Mouse (Mus musculus): Measurements from ENCODE around the gene Slc38a3. TPM values are rescaled to one million over a fixed set of nuclear protein-coding genes. Genes with fewer than 3 reads are reported as not detected.

The Slc38a3 gene
- polyA plus RNA-seq, 1 experiment from 2014 or later = 7.2 TPM

- peak overlapping the region; percentile 64 for H3K4me2 ChIP-seq (ENCODE audit: low read depth)
These were observed 7.0 kb upstream of the Slc38a3 start for GRCm38 (mm10) chr9:107676302-107676701.

GRCm38 (mm10) chr9:107675671-107676301, 6.5 kb upstream of the Slc38a3 start:
- peak overlapping the region; percentile 64 for H3K4me2 ChIP-seq (ENCODE audit: low read depth)
- peaks cover 4% of the 10 kb centered on the region for H3K4me1 ChIP-seq (ENCODE audit: control insufficient read depth, insufficient read depth, low read length)
- under 1% methylated on average over 39 of the region's 39 CpGs for WGBS
- peak; percentile 87 for DNase-seq (ENCODE audit: low spot score)
- no peaks in the 10 kb centered on the region for H3K36me3 ChIP-seq (ENCODE audit: control insufficient read depth, insufficient read depth, low read length)
- peak overlapping the region; percentile 28 for H3K4me3 ChIP-seq (ENCODE audit: low read depth, low read length)
- no peaks in the 10 kb centered on the region for H3K9me3 ChIP-seq (ENCODE audit: control insufficient read depth, low read length)
- H3K27ac ChIP-seq (ENCODE audit: low read depth, low read length) = no peak overlapping the region
- peak overlapping the region; percentile 35; the same call in 1 of the 2 replicates for H3K9ac ChIP-seq (ENCODE audit: low read length)
- H3K27me3 ChIP-seq (ENCODE audit: control insufficient read depth, insufficient read depth, low read length) = peaks cover 30% of the 10 kb centered on the region
- ATAC-seq (ENCODE audit: insufficient read depth, low FRiP score, low TSS enrichment) = peak; percentile 67

More at GRCm38 (mm10) chr9:107676302-107676701, 7.0 kb upstream of the Slc38a3 start:
- DNase-seq (ENCODE audit: low spot score) = no peak
- Histone ChIP-seq H3K9ac (ENCODE audit: low read length) (peak overlapping the region; percentile 35; the same call in 1 of the 2 replicates), H3K4me1 (ENCODE audit: control insufficient read depth, insufficient read depth, low read length) (peaks cover 4% of the 10 kb centered on the region), H3K27me3 (ENCODE audit: control insufficient read depth, insufficient read depth, low read length) (peaks cover 30% of the 10 kb centered on the region), H3K27ac (ENCODE audit: low read depth, low read length) (no peak overlapping the region), H3K4me3 (ENCODE audit: low read depth, low read length) (peak overlapping the region; percentile 28), H3K9me3 (ENCODE audit: control insufficient read depth, low read length) (no peaks in the 10 kb centered on the region), H3K36me3 (ENCODE audit: control insufficient read depth, insufficient read depth, low read length) (no peaks in the 10 kb centered on the region)
- peak; percentile 35; the same call in 1 of the 2 replicates for ATAC-seq (ENCODE audit: insufficient read depth, low FRiP score, low TSS enrichment)
- WGBS = 2% methylated on average over 25 of the region's 25 CpGs

GRCm38 (mm10) chr9:107674609-107675429, 5.5 kb upstream of the Slc38a3 start:
- Histone ChIP-seq H3K4me3 (ENCODE audit: low read depth, low read length) (no peak overlapping the region), H3K9ac (ENCODE audit: low read length) (no peak overlapping the region), H3K9me3 (ENCODE audit: control insufficient read depth, low read length) (no peaks in the 10 kb centered on the region), H3K4me2 (ENCODE audit: low read depth) (no peak overlapping the region), H3K27me3 (ENCODE audit: control insufficient read depth, insufficient read depth, low read length) (peaks cover 30% of the 10 kb centered on the region), H3K36me3 (ENCODE audit: control insufficient read depth, insufficient read depth, low read length) (no peaks in the 10 kb centered on the region), H3K4me1 (ENCODE audit: control insufficient read depth, insufficient read depth, low read length) (peaks cover 4% of the 10 kb centered on the region), H3K27ac (ENCODE audit: low read depth, low read length) (no peak overlapping the region)
- ATAC-seq (ENCODE audit: insufficient read depth, low FRiP score, low TSS enrichment) (no peak), DNase-seq (ENCODE audit: low spot score) (no peak)
- WGBS = 60% methylated on average over 9 of the region's 9 CpGs

GRCm38 (mm10) chr9:107670259-107670658, 929 bp upstream of the Slc38a3 start:
- Histone ChIP-seq H3K4me1 (ENCODE audit: control insufficient read depth, insufficient read depth, low read length) (peaks cover 18% of the 10 kb centered on the region), H3K36me3 (ENCODE audit: control insufficient read depth, insufficient read depth, low read length) (no peaks in the 10 kb centered on the region), H3K27me3 (ENCODE audit: control insufficient read depth, insufficient read depth, low read length) (peaks cover 17% of the 10 kb centered on the region), H3K4me2 (ENCODE audit: low read depth) (no peak overlapping the region), H3K4me3 (ENCODE audit: low read depth, low read length) (no peak overlapping the region), H3K9ac (ENCODE audit: low read length) (no peak overlapping the region), H3K27ac (ENCODE audit: low read depth, low read length) (no peak overlapping the region), H3K9me3 (ENCODE audit: control insufficient read depth, low read length) (no peaks in the 10 kb centered on the region)
- ATAC-seq (ENCODE audit: insufficient read depth, low FRiP score, low TSS enrichment) = no peak
- WGBS = 57% methylated on average over 5 of the region's 5 CpGs
- DNase-seq (ENCODE audit: low spot score) = no peak

- no peak overlapping the region for H3K27ac ChIP-seq (ENCODE audit: low read depth, low read length)
- H3K4me3 ChIP-seq (ENCODE audit: low read depth, low read length) = no peak overlapping the region
- H3K4me2 ChIP-seq (ENCODE audit: low read depth) = no peak overlapping the region
- no peak for ATAC-seq (ENCODE audit: insufficient read depth, low FRiP score, low TSS enrichment)
- H3K4me1 ChIP-seq (ENCODE audit: control insufficient read depth, insufficient read depth, low read length) = peaks cover 18% of the 10 kb centered on the region
- H3K9me3 ChIP-seq (ENCODE audit: control insufficient read depth, low read length) = no peaks in the 10 kb centered on the region
- 73% methylated on average over 3 of the region's 3 CpGs for WGBS
- H3K9ac ChIP-seq (ENCODE audit: low read length) = no peak overlapping the region
- H3K36me3 ChIP-seq (ENCODE audit: control insufficient read depth, insufficient read depth, low read length) = no peaks in the 10 kb centered on the region
- no peak for DNase-seq (ENCODE audit: low spot score)
- peaks cover 11% of the 10 kb centered on the region for H3K27me3 ChIP-seq (ENCODE audit: control insufficient read depth, insufficient read depth, low read length)
These were observed 414 bp downstream of the Slc38a3 start for GRCm38 (mm10) chr9:107668916-107669315.

- no peak for ATAC-seq (ENCODE audit: insufficient read depth, low FRiP score, low TSS enrichment)
- DNase-seq (ENCODE audit: low spot score) = no peak
- Histone ChIP-seq H3K27me3 (ENCODE audit: control insufficient read depth, insufficient read depth, low read length) (peaks cover 11% of the 10 kb centered on the region), H3K9me3 (ENCODE audit: control insufficient read depth, low read length) (no peaks in the 10 kb centered on the region), H3K36me3 (ENCODE audit: control insufficient read depth, insufficient read depth, low read length) (no peaks in the 10 kb centered on the region), H3K9ac (ENCODE audit: low read length) (no peak overlapping the region), H3K27ac (ENCODE audit: low read depth, low read length) (no peak overlapping the region), H3K4me1 (ENCODE audit: control insufficient read depth, insufficient read depth, low read length) (peaks cover 23% of the 10 kb centered on the region), H3K4me2 (ENCODE audit: low read depth) (no peak overlapping the region; the same call in 1 of the 2 replicates), H3K4me3 (ENCODE audit: low read depth, low read length) (no peak overlapping the region)
- WGBS = 38% methylated on average over 8 of the region's 8 CpGs
These were observed 1.3 kb downstream of the Slc38a3 start for GRCm38 (mm10) chr9:107668011-107668410.

- peaks cover 11% of the 10 kb centered on the region for H3K27me3 ChIP-seq (ENCODE audit: control insufficient read depth, insufficient read depth, low read length)
- no peaks in the 10 kb centered on the region for H3K9me3 ChIP-seq (ENCODE audit: control insufficient read depth, low read length)
- no peak overlapping the region for H3K27ac ChIP-seq (ENCODE audit: low read depth, low read length)
- H3K4me3 ChIP-seq (ENCODE audit: low read depth, low read length) = peak overlapping the region; percentile 38
- peak overlapping the region; percentile 54 for H3K9ac ChIP-seq (ENCODE audit: low read length)
- H3K36me3 ChIP-seq (ENCODE audit: control insufficient read depth, insufficient read depth, low read length) = no peaks in the 10 kb centered on the region
- DNase-seq (ENCODE audit: low spot score) (peak; percentile 80), ATAC-seq (ENCODE audit: insufficient read depth, low FRiP score, low TSS enrichment) (peak; percentile 79)
- WGBS = 0% methylated on average over 23 of the region's 24 CpGs
- H3K4me1 ChIP-seq (ENCODE audit: control insufficient read depth, insufficient read depth, low read length) = peaks cover 23% of the 10 kb centered on the region
- peak overlapping the region; percentile 89 for H3K4me2 ChIP-seq (ENCODE audit: low read depth)
These were observed 2.1 kb downstream of the Slc38a3 start for GRCm38 (mm10) chr9:107667219-107667618.

- 0 out of 2 replicates have a peak, but pooled peaks have one; percentile 8 for ATAC-seq (ENCODE audit: insufficient read depth, low FRiP score, low TSS enrichment)
- peak overlapping the region; percentile 54 for H3K9ac ChIP-seq (ENCODE audit: low read length)
These were observed 2.6 kb downstream of the Slc38a3 start for GRCm38 (mm10) chr9:107666751-107667205.

More at GRCm38 (mm10) chr9:107666751-107667205, 2.6 kb downstream of the Slc38a3 start:
- WGBS = under 1% methylated on average over 30 of the region's 30 CpGs
- H3K9me3 ChIP-seq (ENCODE audit: control insufficient read depth, low read length) = no peaks in the 10 kb centered on the region
- peaks cover 23% of the 10 kb centered on the region for H3K4me1 ChIP-seq (ENCODE audit: control insufficient read depth, insufficient read depth, low read length)
- H3K27ac ChIP-seq (ENCODE audit: low read depth, low read length) = no peak overlapping the region
- peaks cover 11% of the 10 kb centered on the region for H3K27me3 ChIP-seq (ENCODE audit: control insufficient read depth, insufficient read depth, low read length)
- peak; percentile 49 for DNase-seq (ENCODE audit: low spot score)
- peak overlapping the region; percentile 89 for H3K4me2 ChIP-seq (ENCODE audit: low read depth)
- H3K4me3 ChIP-seq (ENCODE audit: low read depth, low read length) = peak overlapping the region; percentile 38
- no peaks in the 10 kb centered on the region for H3K36me3 ChIP-seq (ENCODE audit: control insufficient read depth, insufficient read depth, low read length)

Measured in neural tube, embryonic 11.5 days (tissue).